Mouse (Mus musculus) megakaryocyte, embryonic 14.5 days (primary cell): Measurements from ENCODE around the gene Zglp1. TPM values are rescaled to one million over a fixed set of nuclear protein-coding genes. Genes with fewer than 3 reads are reported as not detected.

ENCODE experiments used
- H3K27me3 ChIP-seq: replicated peaks from 2 replicates; pipeline ENCODE3; 2012; ENCODE audit warnings: inconsistent platforms
- H3K36me3 ChIP-seq: replicated peaks from 2 replicates; pipeline ENCODE3; 2012; ENCODE audit warnings: low read length, inconsistent platforms, mixed read lengths
- H3K4me1 ChIP-seq: 2 replicates; pipeline ENCODE4 v1.6.1; 2012; ENCODE audit warnings: inconsistent platforms
- H3K4me3 ChIP-seq: replicated peaks from 2 replicates; pipeline ENCODE3; 2012; ENCODE audit warnings: moderate library complexity, mild to moderate bottlenecking, inconsistent platforms
- H3K9me3 ChIP-seq: 2 replicates; pipeline ENCODE4 v1.6.1; 2012; ENCODE audit warnings: inconsistent platforms
- FLI1 ChIP-seq: IDR thresholded peaks from 2 replicates; pipeline ENCODE4 v1.6.1; 2012; ENCODE audit warnings: low read length, inconsistent platforms, mixed read lengths
- GATA1 ChIP-seq: IDR thresholded peaks from 3 replicates; pipeline ENCODE4 v1.6.1; 2012; ENCODE audit warnings: mixed read lengths, low read length, inconsistent platforms, borderline replicate concordance
- polyA plus RNA-seq: library from polyadenylated mRNA; stranded (reverse); fragments of >175 nt; gene quantifications from 2 replicates; pipeline ENCODE4 v1.2.3, GENCODE M21; 2012; ENCODE audit warnings: low replicate concordance; ENCODE audit not compliant: insufficient read depth

Gene Zglp1
- polyA plus RNA-seq, 1 experiment, result 3.6 TPM

DNA sequence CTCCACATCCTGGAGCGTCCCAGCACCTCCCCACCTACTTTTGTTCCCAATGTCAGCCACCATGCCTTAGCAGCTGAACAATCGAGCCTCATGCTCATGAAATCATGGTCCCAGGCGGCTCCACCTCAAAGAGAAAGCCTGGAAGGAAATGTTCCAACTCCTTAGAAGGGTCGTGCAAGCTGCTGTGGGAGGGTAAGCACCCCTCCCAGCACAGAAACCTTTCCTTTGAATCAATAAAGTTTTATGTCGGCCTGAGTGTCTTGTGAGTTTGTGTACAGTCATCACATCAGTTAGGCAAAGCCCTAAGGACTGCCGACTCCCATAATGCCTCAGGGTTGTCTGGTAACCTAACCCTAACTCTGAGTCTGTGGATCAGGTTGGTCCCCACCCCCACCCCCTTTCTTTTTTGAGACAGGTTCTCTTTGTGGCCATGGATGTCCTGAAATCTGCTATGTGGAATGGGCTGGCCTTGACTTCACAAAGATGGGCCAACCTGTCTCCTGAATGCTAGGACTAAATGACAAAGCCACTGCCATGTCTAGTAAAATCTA lies 38.3 kb downstream of the Zglp1 start:
- TF ChIP-seq FLI1 (no peak), GATA1 (no peak)
- peaks cover 67% of the 10 kb centered on the region for H3K4me1 ChIP-seq
- H3K27me3 ChIP-seq, result peaks cover 45% of the 10 kb centered on the region
- peaks cover 25% of the 10 kb centered on the region for H3K36me3 ChIP-seq
- H3K4me3 ChIP-seq, result peak overlapping the region; percentile 94
- H3K9me3 ChIP-seq, result no peaks in the 10 kb centered on the region

- peaks cover 59% of the 10 kb centered on the region for H3K4me1 ChIP-seq
- peaks cover 25% of the 10 kb centered on the region for H3K36me3 ChIP-seq
- H3K9me3 ChIP-seq, result no peaks in the 10 kb centered on the region
- no peak for TF ChIP-seq GATA1
- no peak for TF ChIP-seq FLI1
- peak overlapping the region; percentile 24 for H3K4me3 ChIP-seq
- peaks cover 37% of the 10 kb centered on the region for H3K27me3 ChIP-seq
These were observed 39.1 kb downstream of the Zglp1 start for GRCm38 (mm10) chr9:21027774-21028290.

DNA sequence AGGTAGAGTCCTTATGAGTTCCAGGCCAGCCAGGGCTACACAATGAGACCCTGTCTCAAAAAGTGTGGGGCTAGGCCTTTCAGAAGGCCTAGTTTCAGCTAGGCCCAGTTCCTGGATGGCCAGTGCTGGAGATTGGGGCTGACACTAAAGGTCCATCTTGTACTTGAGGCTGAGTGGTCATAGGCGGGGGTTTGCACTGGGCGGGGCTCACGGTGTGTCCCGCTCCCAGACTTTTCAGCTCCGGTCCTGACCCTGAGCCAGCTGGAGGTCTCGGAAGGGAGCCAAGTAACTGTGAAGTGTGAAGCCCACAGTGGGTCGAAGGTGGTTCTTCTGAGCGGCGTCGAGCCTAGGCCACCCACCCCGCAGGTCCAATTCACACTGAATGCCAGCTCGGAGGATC lies 40.0 kb downstream of the Zglp1 start:
- Histone ChIP-seq H3K4me1 (peaks cover 53% of the 10 kb centered on the region), H3K27me3 (peaks cover 34% of the 10 kb centered on the region), H3K9me3 (no peaks in the 10 kb centered on the region), H3K36me3 (peaks cover 25% of the 10 kb centered on the region), H3K4me3 (no peak overlapping the region)
- TF ChIP-seq FLI1 (no peak), GATA1 (no peak)

- Histone ChIP-seq H3K27me3 (peaks cover 42% of the 10 kb centered on the region), H3K4me3 (no peak overlapping the region), H3K4me1 (peaks cover 42% of the 10 kb centered on the region), H3K9me3 (no peaks in the 10 kb centered on the region), H3K36me3 (peaks cover 31% of the 10 kb centered on the region)
- TF ChIP-seq GATA1 (no peak), FLI1 (no peak)
These were observed 41.6 kb downstream of the Zglp1 start for GRCm38 (mm10) chr9:21025258-21025810.

DNA sequence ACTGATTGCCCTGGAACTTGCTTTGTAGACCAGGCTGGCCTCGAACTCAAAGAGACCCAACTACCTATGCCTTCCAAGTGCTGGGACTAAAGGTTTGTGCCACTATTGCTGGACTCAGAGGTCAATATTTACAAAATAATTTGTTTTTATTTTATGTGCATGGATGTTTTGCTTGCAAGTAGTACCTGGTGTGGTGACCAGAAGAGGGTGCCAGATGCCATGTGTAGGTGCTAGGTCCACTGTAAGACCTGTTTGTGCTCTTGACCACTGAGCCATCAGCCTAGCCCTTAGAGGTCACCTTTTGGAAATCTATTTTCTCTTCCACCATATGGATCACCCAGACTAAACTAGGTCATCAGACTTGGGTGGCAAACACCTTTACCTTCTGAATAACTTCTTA lies 44.2 kb downstream of the Zglp1 start:
- Histone ChIP-seq H3K36me3 (peaks cover 35% of the 10 kb centered on the region), H3K9me3 (no peaks in the 10 kb centered on the region), H3K4me3 (no peak overlapping the region), H3K4me1 (peaks cover 19% of the 10 kb centered on the region), H3K27me3 (peaks cover 48% of the 10 kb centered on the region)
- TF ChIP-seq FLI1 (no peak), GATA1 (no peak)

GRCm38 (mm10) chr9:21022288-21022687 lies 44.6 kb downstream of the Zglp1 start:
- H3K4me3 ChIP-seq, result peak overlapping the region; percentile 48
- no peaks in the 10 kb centered on the region for H3K9me3 ChIP-seq
- no peak for TF ChIP-seq FLI1
- H3K27me3 ChIP-seq, result peaks cover 50% of the 10 kb centered on the region
- peaks cover 32% of the 10 kb centered on the region for H3K36me3 ChIP-seq
- H3K4me1 ChIP-seq, result peaks cover 19% of the 10 kb centered on the region

GRCm38 (mm10) chr9:21021363-21021762 lies 45.5 kb downstream of the Zglp1 start:
- H3K27me3 ChIP-seq, result peaks cover 50% of the 10 kb centered on the region
- H3K4me3 ChIP-seq, result no peak overlapping the region
- H3K36me3 ChIP-seq, result peaks cover 24% of the 10 kb centered on the region
- H3K9me3 ChIP-seq, result no peaks in the 10 kb centered on the region
- TF ChIP-seq GATA1 (no peak), FLI1 (no peak)
- peaks cover 25% of the 10 kb centered on the region for H3K4me1 ChIP-seq

DNA sequence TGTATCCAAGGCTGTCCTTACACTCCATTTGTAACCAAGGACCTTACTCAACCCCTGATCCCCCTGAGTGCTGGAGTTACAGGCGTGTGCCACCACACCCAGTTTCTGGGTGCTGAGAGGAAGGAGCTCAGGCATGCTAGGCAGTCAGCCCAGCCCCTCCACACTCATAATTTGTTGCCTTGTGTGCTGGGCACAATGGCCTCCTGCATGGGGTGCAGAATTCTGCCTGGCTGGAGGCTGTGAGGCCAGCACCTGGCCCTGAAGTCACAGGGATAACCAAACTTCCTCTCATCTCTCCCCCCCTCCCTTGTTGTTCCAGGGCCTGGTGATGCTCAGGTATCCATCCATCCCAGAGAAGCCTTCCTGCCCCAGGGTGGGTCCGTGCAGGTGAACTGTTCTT lies 48.3 kb downstream of the Zglp1 start:
- Histone ChIP-seq H3K9me3 (no peaks in the 10 kb centered on the region), H3K27me3 (peaks cover 60% of the 10 kb centered on the region), H3K4me1 (peaks cover 49% of the 10 kb centered on the region), H3K4me3 (peak overlapping the region; percentile 73), H3K36me3 (peaks cover 16% of the 10 kb centered on the region)
- no peak for TF ChIP-seq FLI1
- TF ChIP-seq GATA1, result no peak

DNA sequence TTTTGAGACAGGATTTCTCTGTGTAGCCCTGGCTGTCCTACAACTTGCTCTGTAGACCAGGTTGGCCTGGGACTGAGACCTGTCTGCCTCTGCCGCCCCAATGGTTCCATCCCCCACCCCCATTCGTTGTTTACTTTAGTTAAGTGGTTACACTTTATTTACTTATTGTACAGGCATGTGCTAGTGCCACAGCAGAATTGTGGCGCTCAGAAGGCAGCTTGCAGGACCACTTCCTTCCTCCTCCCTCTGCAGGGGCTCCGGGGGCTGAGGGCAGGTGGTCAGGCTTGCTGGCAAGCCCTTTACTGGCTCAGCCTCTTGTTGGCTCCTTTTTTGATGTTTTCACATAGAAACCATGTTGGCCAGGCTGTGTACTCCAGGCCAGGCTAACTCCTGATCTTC lies 49.7 kb downstream of the Zglp1 start:
- H3K27me3 ChIP-seq, result peaks cover 56% of the 10 kb centered on the region
- H3K9me3 ChIP-seq, result no peaks in the 10 kb centered on the region
- peaks cover 54% of the 10 kb centered on the region for H3K4me1 ChIP-seq
- peak overlapping the region; percentile 93 for H3K4me3 ChIP-seq
- TF ChIP-seq FLI1 (no peak), GATA1 (no peak)
- H3K36me3 ChIP-seq, result peaks cover 16% of the 10 kb centered on the region

DNA sequence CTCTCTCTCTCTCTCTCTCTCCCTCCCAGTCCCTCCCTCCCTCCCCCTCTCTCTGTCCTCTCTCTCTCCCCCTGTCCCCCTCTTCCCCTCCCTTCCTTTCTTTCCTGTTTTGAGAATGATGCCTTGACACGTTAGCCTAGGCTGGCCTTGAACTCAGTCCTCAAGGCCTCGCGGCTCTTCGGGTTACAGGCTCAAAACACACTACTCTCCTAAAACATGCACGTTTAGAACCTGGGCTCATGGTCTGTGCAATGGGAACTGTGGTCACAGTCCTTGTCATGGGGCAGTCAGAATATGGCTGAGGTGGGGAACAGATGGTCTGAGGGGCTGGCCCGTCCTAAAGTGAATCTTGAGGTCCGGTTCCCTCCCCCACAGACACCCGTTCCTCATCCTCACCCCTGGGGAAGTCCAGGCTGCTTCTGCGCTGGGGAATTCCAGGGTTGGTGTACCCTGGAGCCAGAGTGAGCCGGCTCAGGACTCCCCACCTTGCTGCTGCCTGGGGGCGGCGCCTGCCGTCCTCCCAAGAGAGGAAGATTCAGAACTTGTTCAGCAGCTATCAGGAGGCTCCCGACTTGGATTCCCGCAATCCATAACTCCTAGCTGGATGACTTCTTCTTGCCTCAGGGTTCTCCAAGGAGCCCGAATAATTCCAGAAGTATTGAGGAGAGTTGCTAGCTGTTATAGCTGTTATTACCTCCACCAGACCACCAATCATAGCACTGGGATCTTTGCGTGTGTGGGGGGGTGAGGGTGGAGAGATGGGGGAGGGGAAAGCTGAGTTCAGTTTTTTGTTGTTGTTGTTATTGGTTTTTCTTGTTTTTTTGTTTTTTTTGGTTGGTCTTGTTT lies 50.3 kb downstream of the Zglp1 start:
- no peak for TF ChIP-seq GATA1
- no peak for TF ChIP-seq FLI1

More for the DNA sequence above, 50.3 kb downstream of the Zglp1 start:
- Histone ChIP-seq H3K9me3 (no peaks in the 10 kb centered on the region), H3K4me1 (peaks cover 55% of the 10 kb centered on the region), H3K4me3 (peak overlapping the region; percentile 93), H3K27me3 (peaks cover 50% of the 10 kb centered on the region), H3K36me3 (peaks cover 16% of the 10 kb centered on the region)
